Mouse (Mus musculus) heart, embryonic 11.5 days (tissue): ENCODE data around the gene Slc2a4. TPM values are rescaled to one million over a fixed set of nuclear protein-coding genes. Genes with fewer than 3 reads are reported as not detected.
A peak's percentile ranks its signal among the peaks of the same experiment; 100 is the strongest.
"Not testable (repeated sequence)": the region's sequence is repeated elsewhere in the genome, so short reads cannot be mapped to it uniquely, and the experiment has no call there.

Experiments used
- ATAC-seq: fragments of 200-750 bp; cut with Nextera tagmentation; replicated peaks from 2 replicates; pipeline ENCODE4 v1.8.0; 2017; ENCODE audit warnings: moderate library complexity; ENCODE audit not compliant: insufficient number of reproducible peaks, low FRiP score, low TSS enrichment
- H3K27ac ChIP-seq: fragments of 300-500 bp; sonication (generic); 2 replicates; pipeline ENCODE4 v1.5.1; 2014; ENCODE audit warnings: mild to moderate bottlenecking, low read depth, low read length
- H3K27me3 ChIP-seq: fragments of 300-500 bp; sonication (generic); 2 replicates; pipeline ENCODE4 v1.6.1; 2014; ENCODE audit warnings: mild to moderate bottlenecking, low read length, mixed read lengths; ENCODE audit not compliant: control insufficient read depth, insufficient read depth
- H3K36me3 ChIP-seq: fragments of 300-500 bp; sonication (generic); 2 replicates; pipeline ENCODE4 v1.6.1; 2014; ENCODE audit warnings: mild to moderate bottlenecking, low read length, moderate library complexity, mixed read lengths; ENCODE audit not compliant: control insufficient read depth, insufficient read depth
- H3K4me1 ChIP-seq: fragments of 300-500 bp; sonication (generic); 2 replicates; pipeline ENCODE4 v1.6.1; 2014; ENCODE audit warnings: low read length; ENCODE audit not compliant: control insufficient read depth, insufficient read depth
- H3K4me2 ChIP-seq: fragments of 300-500 bp; sonication (generic); 2 replicates; pipeline ENCODE4 v1.6.1; 2014; ENCODE audit warnings: mild to moderate bottlenecking, moderate library complexity
- H3K4me3 ChIP-seq: fragments of 300-500 bp; sonication (generic); 2 replicates; pipeline ENCODE4 v1.5.1; 2014; ENCODE audit warnings: low read depth, low read length
- H3K9ac ChIP-seq: fragments of 300-500 bp; sonication (generic); 2 replicates; pipeline ENCODE4 v1.6.1; 2014; ENCODE audit warnings: mild to moderate bottlenecking, low read depth, low read length, moderate library complexity
- H3K9me3 ChIP-seq: fragments of 300-500 bp; sonication (generic); replicated peaks from 2 replicates; pipeline ENCODE4 v1.6.1; 2016; ENCODE audit warnings: low read length; ENCODE audit not compliant: control insufficient read depth
- WGBS: fragments of 180-500 bp; shearing (Covaris S2); extraction: QIAGEN DNeasy Blood & Tissue Kit; methylation state at CpG from one replicate; pipeline ENCODE4 v1.1.7; 2014; ENCODE audit not compliant: insufficient replicate concordance; 5-methylcytosine and 5-hydroxymethylcytosine counted together
- polyA plus RNA-seq: library from polyadenylated mRNA; unstranded; fragments of >200 nt; fragmentation: Nextera tagmentation; extraction: Ambion mirVana; gene quantifications from 2 replicates; pipeline ENCODE4 v1.2.1, GENCODE M21; 2014

Gene Slc2a4
- polyA plus RNA-seq, 1 experiment from 2014 or later: 22.0 TPM

GRCm38 (mm10) chr11:69916652-69917378 lies 31.2 kb downstream of the Slc2a4 start:
- H3K27ac ChIP-seq: 0 out of 2 replicates have a peak overlapping the region, but pooled peaks have one; percentile 7
- not testable (repeated sequence) for ATAC-seq, H3K9me3 ChIP-seq, H3K4me3 ChIP-seq, H3K27me3 ChIP-seq, H3K9ac ChIP-seq
- peak overlapping the region; percentile 21; the same call in 1 of the 2 replicates for H3K4me2 ChIP-seq
- H3K36me3 ChIP-seq: peaks cover 29% of the 10 kb centered on the region
- 51% methylated on average over 7 of the region's 7 CpGs for WGBS
- peaks cover 33% of the 10 kb centered on the region for H3K4me1 ChIP-seq

- no peak for ATAC-seq
- Histone ChIP-seq H3K27ac (peak overlapping the region; percentile 70), H3K4me3 (peak overlapping the region; percentile 90), H3K36me3 (peaks cover 37% of the 10 kb centered on the region), H3K4me1 (peaks cover 33% of the 10 kb centered on the region), H3K9ac (peak overlapping the region; percentile 46; the same call in 1 of the 2 replicates), H3K4me2 (peak overlapping the region; percentile 99), H3K9me3 (no peaks in the 10 kb centered on the region), H3K27me3 (no peaks in the 10 kb centered on the region)
- whole genome bisulfite sequencing: 55% methylated on average over 5 of the region's 5 CpGs
Measured at GRCm38 (mm10) chr11:69915667-69916627, 32.0 kb downstream of the Slc2a4 start.

- Histone ChIP-seq H3K9ac (peak overlapping the region; percentile 94), H3K9me3 (no peaks in the 10 kb centered on the region), H3K4me3 (peak overlapping the region; percentile 90), H3K4me1 (peaks cover 33% of the 10 kb centered on the region), H3K27ac (no peak overlapping the region; the same call in 1 of the 2 replicates), H3K36me3 (peaks cover 44% of the 10 kb centered on the region), H3K27me3 (no peaks in the 10 kb centered on the region), H3K4me2 (peak overlapping the region; percentile 99)
- 36% methylated on average over 9 of the region's 9 CpGs for WGBS
- ATAC-seq: no peak
Measured at GRCm38 (mm10) chr11:69914917-69915430, 33.0 kb downstream of the Slc2a4 start.

- peak overlapping the region; percentile 99 for H3K4me2 ChIP-seq
- 1% methylated on average over 17 of the region's 17 CpGs for WGBS
- ATAC-seq: no peak; the same call in 1 of the 2 replicates
- H3K27ac ChIP-seq: peak overlapping the region; percentile 88
- no peaks in the 10 kb centered on the region for H3K27me3 ChIP-seq
- peaks cover 50% of the 10 kb centered on the region for H3K36me3 ChIP-seq
- H3K4me3 ChIP-seq: peak overlapping the region; percentile 90
- no peaks in the 10 kb centered on the region for H3K9me3 ChIP-seq
- H3K4me1 ChIP-seq: peaks cover 31% of the 10 kb centered on the region
- H3K9ac ChIP-seq: peak overlapping the region; percentile 94
Measured at GRCm38 (mm10) chr11:69914372-69914764, 33.6 kb downstream of the Slc2a4 start.

- Histone ChIP-seq H3K36me3 (peaks cover 56% of the 10 kb centered on the region), H3K4me1 (peaks cover 25% of the 10 kb centered on the region)
- peak; percentile 81 for ATAC-seq
Measured at GRCm38 (mm10) chr11:69913554-69914371, 34.2 kb downstream of the Slc2a4 start, which contains the start of gene Gps2. TSS of gene Gps2 (plus strand) at chr11:69913888.

GRCm38 (mm10) chr11:69912716-69913530 lies 35.1 kb downstream of the Slc2a4 start:
- no peak for ATAC-seq
- H3K36me3 ChIP-seq: peaks cover 57% of the 10 kb centered on the region
- no peaks in the 10 kb centered on the region for H3K27me3 ChIP-seq
- H3K9me3 ChIP-seq: no peaks in the 10 kb centered on the region
- WGBS: 67% methylated on average over 15 of the region's 15 CpGs
- peak overlapping the region; percentile 99 for H3K4me2 ChIP-seq
- H3K9ac ChIP-seq: peak overlapping the region; percentile 94; the same call in 1 of the 2 replicates
- H3K27ac ChIP-seq: no peak overlapping the region
- peak overlapping the region; percentile 90 for H3K4me3 ChIP-seq
- peaks cover 24% of the 10 kb centered on the region for H3K4me1 ChIP-seq

More at GRCm38 (mm10) chr11:69913554-69914371, 34.2 kb downstream of the Slc2a4 start, which contains the start of gene Gps2:
- Histone ChIP-seq H3K4me2 (peak within 1 kb of the TSS; percentile 99), H3K4me3 (peak within 1 kb of the TSS; percentile 90), H3K27me3 (no peaks in the 10 kb centered on the region), H3K9me3 (no peaks in the 10 kb centered on the region), H3K27ac (peak within 1 kb of the TSS; percentile 88), H3K9ac (peak within 1 kb of the TSS; percentile 94)
- 2% methylated on average over 59 of the region's 61 CpGs for WGBS

- Histone ChIP-seq H3K9me3 (no peaks in the 10 kb centered on the region), H3K27me3 (no peaks in the 10 kb centered on the region), H3K36me3 (peaks cover 58% of the 10 kb centered on the region), H3K4me3 (no peak overlapping the region), H3K27ac (no peak overlapping the region), H3K4me2 (no peak overlapping the region), H3K4me1 (peaks cover 24% of the 10 kb centered on the region), H3K9ac (no peak overlapping the region)
- WGBS: 79% methylated on average over 6 of the region's 6 CpGs
- ATAC-seq: no peak
Measured at GRCm38 (mm10) chr11:69911701-69912100, 36.3 kb downstream of the Slc2a4 start.
